Mouse (Mus musculus): ENCODE results near the gene Wrb. TPM values are rescaled to one million over a fixed set of nuclear protein-coding genes. Genes with fewer than 3 reads are reported as not detected.
"Not testable (repeated sequence)": the region's sequence is repeated elsewhere in the genome, so short reads cannot be mapped to it uniquely, and the experiment has no call there.

Gene Wrb
- polyA plus RNA-seq, 1 experiment from 2014 or later, result 233 TPM

GRCm38 (mm10) chr16:96126684-96127171 is 18.5 kb upstream of the Wrb start:
- peaks cover 10% of the 10 kb centered on the region for H3K36me3 ChIP-seq (ENCODE audit: control insufficient read depth, insufficient read depth, low read length)
- 5% methylated on average over 19 of the region's 19 CpGs for WGBS
- ATAC-seq, result no peak

DNA sequence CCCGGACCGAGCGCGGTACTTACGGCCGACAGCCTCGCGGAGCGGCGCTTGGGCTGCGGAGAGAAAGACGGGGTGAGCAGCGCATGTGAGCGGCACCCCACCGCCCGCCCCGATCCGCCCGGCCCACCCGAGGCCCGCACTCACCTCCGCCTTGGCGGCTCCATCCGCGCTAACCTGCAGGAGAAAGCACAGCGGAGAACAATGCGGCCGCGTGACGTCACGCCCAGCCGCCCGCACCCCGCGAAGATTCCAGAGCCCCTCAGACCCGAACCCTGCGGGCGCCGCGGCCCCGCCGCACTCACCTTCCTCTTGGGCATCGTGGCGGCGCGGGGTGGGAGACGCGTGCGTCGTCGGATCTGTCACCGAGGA is 17.9 kb upstream of the Wrb start:
- Histone ChIP-seq H3K4me1 (ENCODE audit: control insufficient read depth, insufficient read depth, low read depth, low read length) (peaks cover 24% of the 10 kb centered on the region), H3K4me3 (ENCODE audit: low read length) (peak overlapping the region; percentile 96), H3K9me3 (ENCODE audit: control insufficient read depth, low read length) (no peaks in the 10 kb centered on the region), H3K27ac (ENCODE audit: low read depth, low read length) (peak overlapping the region; percentile 98), H3K27me3 (replicated peaks; ENCODE audit: control insufficient read depth, insufficient read depth, low read length) (no peaks in the 10 kb centered on the region), H3K4me2 (ENCODE audit: low read length) (peak overlapping the region; percentile 92), H3K36me3 (ENCODE audit: control insufficient read depth, insufficient read depth, low read length) (peaks cover 10% of the 10 kb centered on the region), H3K9ac (ENCODE audit: low read depth, low read length) (peak overlapping the region; percentile 98)
- peak; percentile 72 for ATAC-seq
- WGBS, result 1% methylated on average over 23 of the region's 52 CpGs

More at GRCm38 (mm10) chr16:96126684-96127171, 18.5 kb upstream of the Wrb start:
- peak overlapping the region; percentile 92 for H3K4me2 ChIP-seq (ENCODE audit: low read length)
- H3K9ac ChIP-seq (ENCODE audit: low read depth, low read length), result peak overlapping the region; percentile 98
- H3K27me3 ChIP-seq (replicated peaks; ENCODE audit: control insufficient read depth, insufficient read depth, low read length), result no peaks in the 10 kb centered on the region
- peak overlapping the region; percentile 96 for H3K4me3 ChIP-seq (ENCODE audit: low read length)
- H3K9me3 ChIP-seq (ENCODE audit: control insufficient read depth, low read length), result no peaks in the 10 kb centered on the region
- H3K27ac ChIP-seq (ENCODE audit: low read depth, low read length), result peak overlapping the region; percentile 98
- peaks cover 24% of the 10 kb centered on the region for H3K4me1 ChIP-seq (ENCODE audit: control insufficient read depth, insufficient read depth, low read depth, low read length)

- peaks cover 24% of the 10 kb centered on the region for H3K4me1 ChIP-seq (ENCODE audit: control insufficient read depth, insufficient read depth, low read depth, low read length)
- H3K4me2 ChIP-seq (ENCODE audit: low read length), result peak within 1 kb of the TSS; percentile 92
- H3K36me3 ChIP-seq (ENCODE audit: control insufficient read depth, insufficient read depth, low read length), result peaks cover 10% of the 10 kb centered on the region
- under 1% methylated on average over 56 of the region's 72 CpGs for WGBS
- H3K27ac ChIP-seq (ENCODE audit: low read depth, low read length), result peak within 1 kb of the TSS; percentile 98
- H3K27me3 ChIP-seq (replicated peaks; ENCODE audit: control insufficient read depth, insufficient read depth, low read length), result no peaks in the 10 kb centered on the region
- H3K9ac ChIP-seq (ENCODE audit: low read depth, low read length), result peak within 1 kb of the TSS; percentile 98
- ATAC-seq, result peak; percentile 98
- H3K9me3 ChIP-seq (ENCODE audit: control insufficient read depth, low read length), result no peaks in the 10 kb centered on the region
- peak within 1 kb of the TSS; percentile 96 for H3K4me3 ChIP-seq (ENCODE audit: low read length)
Observed at GRCm38 (mm10) chr16:96127657-96128344, 17.4 kb upstream of the Wrb start, which contains the start of gene Hmgn1. Hmgn1 (minus strand) TSS chr16:96127729.

GRCm38 (mm10) chr16:96128466-96128865 is 16.7 kb upstream of the Wrb start:
- Histone ChIP-seq H3K9ac (ENCODE audit: low read depth, low read length) (peak overlapping the region; percentile 98), H3K4me3 (ENCODE audit: low read length) (peak overlapping the region; percentile 96), H3K36me3 (ENCODE audit: control insufficient read depth, insufficient read depth, low read length) (peaks cover 5% of the 10 kb centered on the region), H3K4me1 (ENCODE audit: control insufficient read depth, insufficient read depth, low read depth, low read length) (peaks cover 24% of the 10 kb centered on the region), H3K9me3 (ENCODE audit: control insufficient read depth, low read length) (no peaks in the 10 kb centered on the region), H3K4me2 (ENCODE audit: low read length) (peak overlapping the region; percentile 54), H3K27me3 (replicated peaks; ENCODE audit: control insufficient read depth, insufficient read depth, low read length) (no peaks in the 10 kb centered on the region), H3K27ac (ENCODE audit: low read depth, low read length) (peak overlapping the region; percentile 98)
- WGBS, result 4% methylated on average over 9 of the region's 9 CpGs
- no peak for ATAC-seq

- peak; percentile 34 for ATAC-seq
Observed at GRCm38 (mm10) chr16:96144748-96145109, 478 bp upstream of the Wrb start.

DNA sequence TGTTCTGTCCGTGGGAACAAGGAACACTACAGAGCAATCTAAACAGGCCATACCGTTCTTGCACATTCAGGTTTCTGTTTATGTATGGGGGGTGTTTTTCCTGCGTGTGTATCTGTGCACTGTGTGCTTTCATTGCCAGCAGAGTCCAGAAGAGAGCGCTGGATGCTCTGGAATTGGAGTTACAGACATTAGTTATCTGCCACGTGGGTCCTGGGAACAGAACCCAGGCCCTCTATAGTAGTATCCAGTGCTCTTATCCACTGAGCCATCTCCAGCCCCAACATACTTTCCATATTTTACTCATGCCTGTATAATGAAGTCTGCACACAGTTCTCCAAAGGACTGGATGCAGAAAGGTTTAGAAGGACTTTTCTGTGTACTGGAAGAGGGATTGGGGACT is 607 bp downstream of the Wrb start:
- H3K9ac ChIP-seq (ENCODE audit: low read depth, low read length), result peak overlapping the region; percentile 91
- H3K4me3 ChIP-seq (ENCODE audit: low read length), result peak overlapping the region; percentile 96
- peak overlapping the region; percentile 76 for H3K4me2 ChIP-seq (ENCODE audit: low read length)
- no peaks in the 10 kb centered on the region for H3K9me3 ChIP-seq (ENCODE audit: control insufficient read depth, low read length)
- H3K27ac ChIP-seq (ENCODE audit: low read depth, low read length), result peak overlapping the region; percentile 80
- WGBS, result 1% methylated on average over 5 of the region's 5 CpGs
- H3K36me3 ChIP-seq (ENCODE audit: control insufficient read depth, insufficient read depth, low read length), result no peaks in the 10 kb centered on the region
- ATAC-seq, result no peak
- no peaks in the 10 kb centered on the region for H3K27me3 ChIP-seq (replicated peaks; ENCODE audit: control insufficient read depth, insufficient read depth, low read length)
- peaks cover 11% of the 10 kb centered on the region for H3K4me1 ChIP-seq (ENCODE audit: control insufficient read depth, insufficient read depth, low read depth, low read length)

More at GRCm38 (mm10) chr16:96144748-96145109, 478 bp upstream of the Wrb start:
- not testable (repeated sequence) for H3K9ac ChIP-seq (ENCODE audit: low read depth, low read length); H3K27ac ChIP-seq (ENCODE audit: low read depth, low read length); H3K36me3 ChIP-seq (ENCODE audit: control insufficient read depth, insufficient read depth, low read length); H3K27me3 ChIP-seq (replicated peaks; ENCODE audit: control insufficient read depth, insufficient read depth, low read length); H3K9me3 ChIP-seq (ENCODE audit: control insufficient read depth, low read length)
- Histone ChIP-seq H3K4me1 (ENCODE audit: control insufficient read depth, insufficient read depth, low read depth, low read length) (peaks cover 11% of the 10 kb centered on the region), H3K4me3 (ENCODE audit: low read length) (peak overlapping the region; percentile 96), H3K4me2 (ENCODE audit: low read length) (peak overlapping the region; percentile 32; the same call in 1 of the 2 replicates)
- WGBS, result 24% methylated on average over 6 of the region's 6 CpGs

GRCm38 (mm10) chr16:96148834-96149233 is 3.6 kb downstream of the Wrb start:
- H3K36me3 ChIP-seq (ENCODE audit: control insufficient read depth, insufficient read depth, low read length), result peaks cover 8% of the 10 kb centered on the region
- H3K9ac ChIP-seq (ENCODE audit: low read depth, low read length), result no peak overlapping the region
- ATAC-seq, result no peak
- H3K27me3 ChIP-seq (replicated peaks; ENCODE audit: control insufficient read depth, insufficient read depth, low read length), result no peaks in the 10 kb centered on the region
- no peak overlapping the region for H3K4me2 ChIP-seq (ENCODE audit: low read length)
- H3K27ac ChIP-seq (ENCODE audit: low read depth, low read length), result no peak overlapping the region
- H3K9me3 ChIP-seq (ENCODE audit: control insufficient read depth, low read length), result no peaks in the 10 kb centered on the region
- WGBS, result 82% methylated on average over 6 of the region's 6 CpGs
- no peak overlapping the region for H3K4me3 ChIP-seq (ENCODE audit: low read length)
- H3K4me1 ChIP-seq (ENCODE audit: control insufficient read depth, insufficient read depth, low read depth, low read length), result peaks cover 15% of the 10 kb centered on the region

DNA sequence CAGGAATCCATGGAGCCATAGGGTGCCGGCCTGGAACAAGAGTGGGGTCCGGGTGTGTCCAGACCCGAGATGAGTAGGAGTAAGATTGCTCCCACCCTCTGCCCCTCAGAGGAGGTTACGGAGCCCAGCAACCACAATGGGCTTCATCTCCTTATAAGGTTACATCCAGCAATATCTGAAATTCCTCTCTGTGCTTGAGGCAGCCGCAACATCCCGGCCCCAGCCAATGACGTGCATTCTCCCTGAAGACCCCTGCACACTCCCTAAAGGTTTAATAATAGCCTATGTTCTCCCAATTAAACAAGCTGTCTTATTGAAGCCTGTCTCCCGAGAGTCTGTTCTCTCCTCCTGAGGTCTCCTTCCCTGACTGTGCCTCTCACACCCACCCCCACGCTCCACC is 4.1 kb downstream of the Wrb start:
- H3K27ac ChIP-seq (ENCODE audit: low read depth, low read length), result no peak overlapping the region
- peaks cover 15% of the 10 kb centered on the region for H3K4me1 ChIP-seq (ENCODE audit: control insufficient read depth, insufficient read depth, low read depth, low read length)
- no peak overlapping the region for H3K9ac ChIP-seq (ENCODE audit: low read depth, low read length)
- H3K4me3 ChIP-seq (ENCODE audit: low read length), result no peak overlapping the region
- no peak for ATAC-seq
- H3K36me3 ChIP-seq (ENCODE audit: control insufficient read depth, insufficient read depth, low read length), result peaks cover 12% of the 10 kb centered on the region
- H3K4me2 ChIP-seq (ENCODE audit: low read length), result no peak overlapping the region
- WGBS, result 78% methylated on average over 9 of the region's 9 CpGs
- no peaks in the 10 kb centered on the region for H3K9me3 ChIP-seq (ENCODE audit: control insufficient read depth, low read length)
- no peaks in the 10 kb centered on the region for H3K27me3 ChIP-seq (replicated peaks; ENCODE audit: control insufficient read depth, insufficient read depth, low read length)

DNA sequence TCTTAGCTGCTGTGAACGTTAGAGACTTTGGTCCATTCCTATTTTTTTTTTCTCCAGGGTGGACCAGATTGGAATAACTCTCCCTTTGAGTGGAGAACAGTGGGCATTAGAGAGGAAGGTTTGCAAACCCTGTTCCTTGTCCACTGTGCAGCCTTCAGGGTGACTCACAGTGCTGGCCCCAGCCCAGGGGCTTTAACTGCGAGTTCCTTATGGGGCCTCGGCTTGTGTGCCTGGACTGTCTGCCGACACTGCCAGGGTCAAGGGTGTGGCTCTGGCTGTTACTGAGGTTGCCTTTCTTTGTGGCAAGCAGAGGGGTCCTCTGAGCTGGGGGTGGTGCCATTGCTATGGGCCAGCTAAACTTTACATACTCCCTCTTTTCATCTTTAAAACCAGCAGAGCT is 5.8 kb downstream of the Wrb start:
- peaks cover 20% of the 10 kb centered on the region for H3K36me3 ChIP-seq (ENCODE audit: control insufficient read depth, insufficient read depth, low read length)
- H3K4me3 ChIP-seq (ENCODE audit: low read length), result no peak overlapping the region
- no peak overlapping the region for H3K27ac ChIP-seq (ENCODE audit: low read depth, low read length)
- H3K9ac ChIP-seq (ENCODE audit: low read depth, low read length), result no peak overlapping the region
- H3K9me3 ChIP-seq (ENCODE audit: control insufficient read depth, low read length), result no peaks in the 10 kb centered on the region
- H3K4me2 ChIP-seq (ENCODE audit: low read length), result no peak overlapping the region
- no peaks in the 10 kb centered on the region for H3K27me3 ChIP-seq (replicated peaks; ENCODE audit: control insufficient read depth, insufficient read depth, low read length)
- WGBS, result 75% methylated on average over 4 of the region's 4 CpGs
- ATAC-seq, result no peak
- H3K4me1 ChIP-seq (ENCODE audit: control insufficient read depth, insufficient read depth, low read depth, low read length), result peaks cover 13% of the 10 kb centered on the region
